Mouse (Mus musculus): ENCODE measurements at regions not wholly inside any gene's neighbourhood (a gene's known extent, or its start where the extent isn't known, plus 50 kb on each side); places are given as distances from the start of the nearest gene placed in this dataset.

- peak; percentile 52 for DNase-seq (ENCODE audit: low read depth)
Measured at GRCm38 (mm10) chr5:47608318-47608717, 374.6 kb upstream of the Slit2 start.
